Mouse (Mus musculus): ENCODE measurements at regions not wholly inside any gene's neighbourhood (a gene's known extent, or its start where the extent isn't known, plus 50 kb on each side); places are given as distances from the start of the nearest gene placed in this dataset.

DNA sequence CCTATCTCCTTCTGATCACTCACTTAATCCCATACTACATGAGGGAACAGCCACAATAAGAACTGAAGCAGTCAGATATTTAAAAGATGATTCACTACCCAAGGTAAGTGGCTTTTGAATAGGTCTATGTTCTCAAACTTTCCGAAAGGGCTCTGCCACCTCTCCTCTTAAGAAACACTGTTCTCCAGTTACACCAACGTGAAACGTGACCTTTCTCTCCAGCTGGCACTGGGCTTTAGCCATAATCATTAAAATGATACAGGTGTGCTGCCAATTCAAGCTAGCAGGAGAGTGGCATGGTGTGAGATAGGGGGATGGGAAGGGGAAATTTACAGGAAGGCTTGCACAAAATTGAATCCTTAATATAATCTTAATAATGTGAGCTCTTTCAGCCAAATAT lies 2216.4 kb upstream of the Gm7489 start:
- no peak for DNase-seq

GRCm38 (mm10) chr15:51671667-51672372 lies 2212.9 kb upstream of the Gm7489 start:
- DNase-seq = no peak

DNA sequence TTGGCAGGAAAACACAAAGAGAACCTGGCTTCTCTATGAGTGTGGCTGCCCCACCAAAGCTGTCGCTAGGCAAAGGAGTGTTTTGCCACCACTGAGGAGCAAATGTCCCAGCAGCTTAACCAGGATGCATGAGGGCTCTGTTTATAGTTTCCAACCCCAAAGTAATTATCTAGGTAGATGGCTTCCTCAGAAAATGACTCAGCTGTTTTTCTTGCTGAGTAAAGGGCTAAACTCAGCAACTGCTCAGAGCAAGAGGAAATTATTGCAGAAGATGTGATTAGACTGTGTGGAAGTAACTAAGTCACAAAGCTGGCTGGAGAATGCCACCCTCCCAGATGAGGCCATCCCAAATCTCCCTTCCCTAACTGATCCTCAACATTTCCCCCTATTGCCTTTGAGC lies 2211.2 kb upstream of the Gm7489 start:
- DNase-seq = no peak

GRCm38 (mm10) chr15:51675291-51675690 lies 2209.4 kb upstream of the Gm7489 start:
- no peak for DNase-seq

DNA sequence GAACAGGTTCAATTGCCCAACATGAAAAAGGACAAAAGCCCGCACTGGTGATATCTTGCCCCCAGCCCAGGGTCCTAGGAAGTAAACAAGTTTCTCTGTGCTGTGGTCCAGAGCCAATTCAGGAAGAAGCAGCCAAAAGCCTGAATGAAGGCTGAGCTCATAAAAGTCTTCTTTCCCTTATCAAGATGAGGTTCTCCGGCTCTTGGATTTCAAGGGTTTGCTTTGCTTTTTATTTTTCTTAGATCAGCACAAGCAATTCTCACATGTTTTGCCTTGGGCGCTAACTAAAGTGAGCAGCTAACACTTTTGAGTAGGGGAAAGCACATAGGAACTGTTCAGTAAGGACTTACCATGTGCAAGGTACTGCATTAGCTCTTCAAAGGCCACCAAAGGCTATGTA lies 2208.0 kb upstream of the Gm7489 start:
- DNase-seq = no peak

- no peak for DNase-seq
Measured at GRCm38 (mm10) chr15:51677266-51677665, 2207.4 kb upstream of the Gm7489 start.

DNA sequence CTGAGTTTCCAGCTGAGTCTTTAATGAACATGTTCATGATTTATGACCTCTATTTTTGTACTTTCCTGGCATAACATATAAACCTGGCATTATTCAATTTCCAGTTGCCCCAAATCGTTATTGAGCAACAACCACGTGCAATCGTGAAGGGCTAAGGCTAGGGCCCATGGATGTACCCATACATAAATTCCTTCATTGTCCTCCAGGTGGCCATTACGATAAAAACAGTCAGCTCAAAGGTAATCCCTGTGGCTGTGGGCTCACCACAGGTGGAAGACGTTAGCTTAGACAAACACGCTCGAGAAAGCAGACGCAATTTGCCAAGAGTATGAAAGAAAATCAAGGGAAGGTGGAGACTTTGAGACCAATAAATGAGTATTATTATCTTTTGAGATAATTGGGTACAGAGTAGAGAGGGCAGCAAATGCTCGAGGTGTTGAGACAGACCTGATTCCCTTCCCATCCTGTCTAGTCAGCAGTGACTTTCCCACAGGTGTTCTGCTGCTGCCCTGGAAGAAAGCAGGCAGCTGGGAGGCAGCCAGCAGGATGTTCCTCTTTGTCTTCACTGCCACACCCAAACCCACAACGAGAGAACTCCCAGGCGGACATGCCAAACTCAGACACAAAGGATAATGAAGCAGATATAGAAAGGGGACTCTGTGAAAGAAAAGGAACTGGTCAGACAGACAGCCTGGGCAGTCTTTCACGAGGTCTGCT lies 2205.4 kb upstream of the Gm7489 start:
- no peak for DNase-seq

DNA sequence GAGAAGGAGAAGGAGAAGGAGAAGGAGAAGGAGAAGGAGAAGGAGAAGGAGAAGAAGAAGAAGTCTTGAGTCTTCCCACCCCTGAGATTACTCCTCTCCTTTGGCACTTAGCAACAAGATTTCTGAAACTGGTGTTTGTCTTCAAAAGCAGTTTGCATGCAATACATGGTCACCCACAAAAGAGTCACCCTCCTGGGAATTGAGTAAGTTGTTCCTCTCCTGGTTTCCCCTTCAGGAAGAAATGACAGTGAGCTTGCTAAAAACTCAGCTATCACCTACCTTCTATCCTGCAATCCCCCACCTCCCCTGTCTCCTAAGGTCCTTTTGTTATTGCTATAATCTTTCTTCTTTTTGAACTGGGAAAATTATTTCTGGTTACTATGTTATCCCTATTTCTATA lies 2204.2 kb upstream of the Gm7489 start:
- DNase-seq = no peak

DNA sequence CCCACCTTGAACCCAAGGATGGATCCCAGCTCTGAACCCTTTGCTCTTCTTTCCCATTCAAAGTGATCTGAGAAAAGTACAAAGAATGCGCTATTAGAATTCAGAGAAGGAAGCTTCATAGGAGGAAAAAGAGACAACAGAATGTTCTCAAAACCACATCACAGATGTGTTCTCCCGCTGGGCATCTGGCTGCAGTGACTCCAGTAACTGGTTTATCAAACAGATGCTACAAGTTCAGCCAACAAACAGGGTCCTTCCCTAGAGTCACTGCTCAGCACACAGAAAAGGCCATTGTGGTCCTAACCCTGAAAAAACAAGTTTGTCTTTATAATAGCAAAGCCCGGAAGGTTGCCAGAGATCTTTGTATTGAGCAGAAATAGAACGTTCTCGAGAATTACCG lies 2203.5 kb upstream of the Gm7489 start:
- no peak for DNase-seq

GRCm38 (mm10) chr15:51682331-51682730 lies 2202.4 kb upstream of the Gm7489 start:
- no peak for DNase-seq

DNA sequence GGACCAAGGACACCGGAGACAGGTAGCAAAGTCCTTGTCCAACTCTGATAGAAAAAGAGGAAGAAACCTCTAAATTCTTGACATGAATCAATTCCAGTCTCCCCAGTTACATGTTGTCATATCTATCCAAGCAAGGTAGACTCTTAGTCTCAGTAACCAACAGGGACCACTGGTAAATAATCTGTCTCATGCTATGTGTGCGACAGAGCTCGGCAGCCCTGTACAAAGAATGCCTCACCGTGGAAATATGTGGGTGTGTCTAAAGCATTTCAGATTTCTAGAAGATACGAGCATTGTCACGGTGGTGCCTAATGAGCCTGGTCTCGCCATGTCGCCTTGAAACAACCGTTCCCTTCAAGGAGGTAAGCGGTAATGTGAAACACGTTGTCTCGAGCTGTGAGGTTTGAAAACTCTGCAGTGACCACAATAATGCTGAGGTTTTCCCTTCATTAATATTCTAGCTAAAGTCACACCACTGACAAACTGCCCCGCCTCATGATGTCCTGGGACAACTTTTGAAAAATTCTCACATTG lies 2197.6 kb upstream of the Gm7489 start:
- no peak for DNase-seq

DNA sequence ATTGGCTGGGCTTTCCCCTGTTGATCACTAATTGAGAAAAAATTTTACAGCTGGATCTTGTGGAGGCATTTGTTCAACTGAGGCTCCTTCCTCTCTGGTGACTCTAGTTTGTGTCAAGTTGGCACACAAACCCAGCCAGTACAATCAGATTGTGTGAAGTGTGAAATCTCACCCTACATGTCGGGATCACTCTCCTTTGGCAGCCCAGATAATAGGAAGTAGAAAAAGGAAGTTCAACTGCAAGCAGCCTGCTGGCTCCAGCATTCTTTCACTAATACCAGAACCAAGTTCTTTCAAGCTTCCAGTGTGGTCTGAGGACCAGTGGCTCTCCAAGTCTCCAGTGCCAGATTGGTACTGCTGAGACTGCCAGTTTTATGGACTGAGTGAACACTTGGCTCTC lies 2195.2 kb upstream of the Gm7489 start:
- DNase-seq = no peak

- no peak for DNase-seq
Measured at GRCm38 (mm10) chr15:51692671-51693070, 2192.0 kb upstream of the Gm7489 start.

DNA sequence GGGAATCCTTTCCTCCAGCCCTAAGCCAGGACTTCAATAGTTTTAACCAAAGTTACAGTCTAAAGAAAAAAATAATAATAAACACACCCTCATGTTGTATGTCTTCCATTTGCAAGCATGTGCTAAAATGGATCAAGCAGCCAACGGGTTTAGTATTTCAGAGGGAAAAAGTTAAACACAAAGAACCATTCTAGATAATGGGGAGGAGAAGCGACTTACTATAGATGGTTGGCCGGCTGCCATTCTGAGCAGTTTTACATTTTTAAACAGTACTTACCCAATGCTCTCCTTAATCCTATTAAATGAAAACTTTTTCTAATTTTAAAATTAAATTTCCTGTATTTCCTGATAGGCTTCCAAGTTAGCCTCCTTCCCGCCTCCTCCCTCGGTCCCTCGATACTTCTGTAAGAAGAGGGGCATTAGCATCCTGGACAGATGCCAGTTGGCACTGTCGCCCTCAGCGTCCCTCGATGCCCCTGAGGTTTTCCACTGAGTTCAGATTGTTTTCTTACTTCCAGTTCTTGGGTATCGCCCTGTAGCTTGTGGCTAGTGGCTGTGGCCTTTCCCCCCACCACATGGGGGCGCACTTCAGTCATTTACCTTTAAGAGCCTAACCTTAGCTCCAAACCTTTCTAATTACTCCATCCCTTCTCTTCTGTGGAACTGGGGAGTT lies 2188.2 kb upstream of the Gm7489 start:
- peak; percentile 71 to 84 for DNase-seq

- no peak for DNase-seq
Measured at GRCm38 (mm10) chr15:51704198-51704597, 2180.5 kb upstream of the Gm7489 start.

- peak; percentile 90 to 91 for DNase-seq
Measured at GRCm38 (mm10) chr15:51709871-51710655, 2174.6 kb upstream of the Gm7489 start.

DNA sequence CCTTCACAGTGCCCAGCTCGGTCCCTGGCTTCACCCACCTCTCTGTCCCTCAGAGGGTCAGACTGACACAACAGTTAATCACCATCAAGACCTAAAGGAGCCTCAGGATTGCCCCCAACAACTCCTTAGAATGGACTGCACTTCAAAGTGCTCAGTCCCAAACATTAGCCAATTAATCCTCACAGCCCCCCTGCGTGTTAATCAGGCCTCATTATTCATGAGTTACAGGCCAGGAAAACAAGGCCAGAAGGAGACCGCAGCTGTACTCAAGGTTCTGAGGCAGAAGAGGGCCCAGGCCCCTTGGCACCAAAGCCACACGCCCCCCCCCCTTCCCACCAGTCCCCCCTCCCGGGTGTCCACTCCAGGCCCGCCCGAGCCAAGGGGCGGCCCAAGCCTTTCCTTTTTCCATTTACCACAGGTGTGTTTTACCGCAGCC lies 2163.8 kb upstream of the Gm7489 start:
- DNase-seq = no peak

- no peak for DNase-seq
Measured at GRCm38 (mm10) chr15:51721363-51721762, 2163.3 kb upstream of the Gm7489 start.

- peak; percentile 25 to 44 for DNase-seq
Measured at GRCm38 (mm10) chr15:51724127-51724526, 2160.6 kb upstream of the Gm7489 start.

GRCm38 (mm10) chr15:51725457-51725856 lies 2159.2 kb upstream of the Gm7489 start:
- DNase-seq = no peak

GRCm38 (mm10) chr15:51730106-51730505 lies 2154.6 kb upstream of the Gm7489 start:
- DNase-seq = no peak

DNA sequence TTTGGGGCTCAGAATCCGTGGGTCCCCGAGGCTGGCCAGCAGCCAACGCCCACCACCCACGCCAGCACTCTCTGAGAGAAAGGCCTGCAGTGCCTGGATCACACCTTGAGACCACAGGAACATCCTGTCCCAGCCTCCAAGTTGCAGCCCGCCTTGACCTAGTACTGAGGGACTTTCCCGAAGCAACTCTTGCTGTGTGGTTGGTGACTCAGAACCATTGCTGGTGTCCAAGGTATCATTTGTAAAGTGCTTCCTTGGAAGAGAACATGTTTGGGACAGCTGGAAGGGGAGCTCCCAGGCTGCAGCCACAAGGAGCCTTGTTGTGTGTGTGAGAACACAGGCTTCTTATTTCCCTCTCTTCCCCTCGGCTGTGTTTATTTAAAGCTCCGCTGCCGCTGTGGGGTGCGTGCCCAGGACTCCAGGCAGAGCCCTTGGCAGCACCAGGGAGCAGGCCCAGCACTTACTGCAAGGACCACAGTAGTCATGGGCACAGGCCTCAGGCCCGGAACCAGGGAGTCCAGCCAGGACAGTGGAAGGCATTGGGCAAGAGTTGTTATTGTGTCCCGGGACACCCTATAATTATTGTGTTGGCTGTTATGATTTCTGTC lies 2153.8 kb upstream of the Gm7489 start:
- DNase-seq = peak; percentile 45 to 73
